Mouse (Mus musculus) lung, adult 2 months (tissue): Measurements from ENCODE around the gene Bax.
"Not testable (repeated sequence)": the region's sequence is repeated elsewhere in the genome, so short reads cannot be mapped to it uniquely, and the experiment has no call there.

Source experiments
- CTCF ChIP-seq: fragments of 200-500 bp; IDR thresholded peaks from 2 replicates; pipeline ENCODE4 v1.5.1; 2011; ENCODE audit warnings: mild to moderate bottlenecking, low read length, control low read depth; ENCODE audit not compliant: insufficient read depth
- POLR2A ChIP-seq: fragments of 200-500 bp; IDR thresholded peaks from 2 replicates; pipeline ENCODE4 v1.6.1; 2011; ENCODE audit warnings: low read depth, mild to moderate bottlenecking, control low read depth, low read length, borderline replicate concordance; ENCODE audit errors: extremely low read depth

- not testable (repeated sequence) for TF ChIP-seq CTCF, POLR2A
Observed at GRCm38 (mm10) chr7:45484985-45485384, 18.3 kb upstream of the Bax start.
